Mouse (Mus musculus) CH12.LX (cell line): Measurements from ENCODE around the gene Rps26. TPM values are rescaled to one million over a fixed set of nuclear protein-coding genes. Genes with fewer than 3 reads are reported as not detected.
A peak's percentile ranks its signal among the peaks of the same experiment; 100 is the strongest.
"Not testable (repeated sequence)": the region's sequence is repeated elsewhere in the genome, so short reads cannot be mapped to it uniquely, and the experiment has no call there.

Experiments
- DNase-seq: peaks from one replicate; pipeline ENCODE4 v3.0.0-alpha.2; 2013; ENCODE audit errors: extremely low read depth
- H3K27ac ChIP-seq: 2 replicates; pipeline ENCODE4 v1.5.1; 2012; ENCODE audit warnings: low read depth, mild to moderate bottlenecking, control low read depth, moderate library complexity; ENCODE audit not compliant: insufficient read depth
- H3K27me3 ChIP-seq: replicated peaks from 2 replicates; pipeline ENCODE3; 2012; ENCODE audit warnings: inconsistent platforms
- H3K36me3 ChIP-seq, 2 experiments: replicated peaks in 1 of 2; 2 replicates each; pipeline versions ENCODE3 to v1.6.1; 2012; ENCODE audit warnings: inconsistent platforms in 1 of 2, low read length in 1 of 2, mild to moderate bottlenecking in 1 of 2, mixed read lengths in 1 of 2, moderate library complexity in 1 of 2; ENCODE audit not compliant: control insufficient read depth in 1 of 2, insufficient read depth in 1 of 2
- H3K4me1 ChIP-seq, 2 experiments: 2 replicates each; pipeline ENCODE4 v1.6.1; 2012; ENCODE audit warnings: inconsistent platforms in 1 of 2, moderate library complexity in 1 of 2; ENCODE audit not compliant: insufficient read depth in 2 of 2, control insufficient read depth in 1 of 2
- H3K4me2 ChIP-seq: 2 replicates; pipeline ENCODE4 v1.6.1; 2012; ENCODE audit warnings: low read depth, mild to moderate bottlenecking, control low read depth; ENCODE audit not compliant: poor library complexity, insufficient read depth, severe bottlenecking
- H3K4me3 ChIP-seq, 3 experiments: fragments of 150-350 bp in 1 of 3; sonication (generic) in 1 of 3; replicated peaks in 1 of 3; 2 replicates each; pipeline versions ENCODE3 to v1.5.1; 2011 to 2012; ENCODE audit warnings: low read depth in 2 of 3, low read length in 2 of 3, mild to moderate bottlenecking in 2 of 3, moderate library complexity in 2 of 3, control low read depth in 1 of 3, improper control_type of control experiment in 1 of 3, inconsistent platforms in 1 of 3, mixed read lengths in 1 of 3; ENCODE audit not compliant: poor library complexity in 1 of 3
- H3K79me2 ChIP-seq: replicated peaks from 2 replicates; pipeline ENCODE4 v1.6.1; 2012; ENCODE audit warnings: mild to moderate bottlenecking, moderate library complexity; ENCODE audit not compliant: control insufficient read depth, poor library complexity, insufficient read depth, severe bottlenecking; ENCODE audit errors: extremely low read depth
- H3K9ac ChIP-seq: 2 replicates; pipeline ENCODE4 v1.6.1; 2012; ENCODE audit warnings: low read depth, mild to moderate bottlenecking, control low read depth, moderate library complexity; ENCODE audit not compliant: insufficient read depth
- H3K9me3 ChIP-seq: replicated peaks from 2 replicates; pipeline ENCODE3; 2012; ENCODE audit warnings: low read length, inconsistent platforms, mixed read lengths
- CHD1 ChIP-seq: IDR thresholded peaks from 2 replicates; pipeline ENCODE4 v1.6.1; 2012; ENCODE audit warnings: low read depth, low read length, improper control_type of control experiment, inconsistent platforms
- CTCF ChIP-seq, 2 experiments: IDR thresholded peaks in 1 of 2; conservative IDR thresholded peaks in 1 of 2; 2 replicates each; pipeline ENCODE4 v1.5.1; 2011 to 2012; ENCODE audit warnings: low read depth in 2 of 2, low read length in 2 of 2, improper control_type of control experiment in 1 of 2, inconsistent platforms in 1 of 2, mild to moderate bottlenecking in 1 of 2, moderate library complexity in 1 of 2
- ELF1 ChIP-seq: IDR thresholded peaks from 2 replicates; pipeline ENCODE4 v1.6.1; 2014; ENCODE audit warnings: low read depth, mild to moderate bottlenecking, inconsistent platforms, low read length, improper control_type of control experiment
- MAZ ChIP-seq: IDR thresholded peaks from 2 replicates; pipeline ENCODE4 v1.6.1; 2012; ENCODE audit warnings: low read depth, mild to moderate bottlenecking, inconsistent platforms, low read length, improper control_type of control experiment, moderate library complexity
- MEF2A ChIP-seq: IDR thresholded peaks from 2 replicates; pipeline ENCODE4 v1.6.1; 2014; ENCODE audit warnings: low read depth, mild to moderate bottlenecking, inconsistent platforms, low read length, improper control_type of control experiment, borderline replicate concordance
- MYC ChIP-seq: IDR thresholded peaks from 2 replicates; pipeline ENCODE4 v1.6.1; 2011; ENCODE audit warnings: low read depth, mild to moderate bottlenecking, improper control_type of control experiment, low read length
- RAD21 ChIP-seq: IDR thresholded peaks from 2 replicates; pipeline ENCODE4 v1.6.1; 2011; ENCODE audit warnings: low read depth, mild to moderate bottlenecking, low read length, improper control_type of control experiment, moderate library complexity
- SMC3 ChIP-seq: IDR thresholded peaks from 2 replicates; pipeline ENCODE4 v1.6.1; 2011; ENCODE audit warnings: low read depth, low read length, improper control_type of control experiment
- TBP ChIP-seq: conservative IDR thresholded peaks from 2 replicates; pipeline ENCODE4 v1.6.1; 2011; ENCODE audit warnings: low read depth, low read length, improper control_type of control experiment
- ZNF384 ChIP-seq: IDR thresholded peaks from 2 replicates; pipeline ENCODE4 v1.6.1; 2012; ENCODE audit warnings: low read depth, low read length, improper control_type of control experiment, inconsistent platforms
- dilution Hi-C: fragments of 300-500 bp; cut with MboI; formaldehyde crosslinking; loops from 2 replicates; pipeline ENCODE4 v1.14.3; 2020; ENCODE audit warnings: low sequenced_read_pairs; ENCODE audit not compliant: extremely low pct_unique_long_range_greater_than_20kb, extremely low pct_ligation_motif_present
- in situ Hi-C: fragments of 300-500 bp; cut with MboI; formaldehyde crosslinking; loops from 3 replicates; pipeline ENCODE4 v1.14.3; 2019; ENCODE audit warnings: low sequenced_read_pairs, low pct_ligation_motif_present, low pct_unique_long_range_greater_than_20kb, mixed read lengths
- polyA plus RNA-seq: library from polyadenylated mRNA; unstranded; fragments of >175 nt; gene quantifications from 2 replicates; pipeline ENCODE4 v1.2.1, GENCODE M21; 2012; ENCODE audit warnings: low read depth; ENCODE audit not compliant: insufficient read length
- total RNA-seq, 2 experiments: library from RNA; depleted of rRNA; stranded (reverse); fragments of 300-350 nt in 1 of 2; fragments of >200 nt in 1 of 2; gene quantifications; 2 replicates each; pipeline ENCODE4 v1.2.3; 2012 to 2014

The Rps26 gene
- total and polyA plus RNA-seq, 3 experiments, result 1,906 to 2,987 (median 2,220) TPM

DNA sequence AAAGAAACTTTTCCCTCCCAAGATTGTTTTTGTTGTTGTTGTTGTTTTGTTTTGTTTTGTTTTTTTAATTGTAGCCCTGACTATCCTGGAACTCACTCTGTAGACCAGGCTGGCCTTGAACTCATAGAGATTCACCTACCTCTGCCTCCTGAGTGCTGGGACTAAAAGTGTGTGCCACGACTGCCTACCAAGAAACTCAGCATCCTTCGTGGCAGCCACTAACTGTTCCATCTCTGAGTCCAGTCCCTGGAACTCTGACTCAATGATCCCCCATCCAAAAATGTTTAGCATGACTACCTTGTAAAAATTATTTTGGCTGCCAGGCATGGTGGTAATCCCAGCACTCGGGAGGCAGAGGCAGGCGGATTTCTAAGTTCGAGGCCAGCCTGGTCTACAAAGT, 7.4 kb downstream of the Rps26 start:
- H3K9ac ChIP-seq, H3K27me3 ChIP-seq, in situ Hi-C loops: not testable (repeated sequence)
- peak; percentile 68 for TF ChIP-seq TBP
- TF ChIP-seq, all 38 proteins: peak for 1; not testable (repeated sequence) for 37
- Histone ChIP-seq H3K4me1 (peaks cover 3 to 39% of the 10 kb centered on the region in 2 experiments), H3K36me3 (peaks cover 14 to 15% of the 10 kb centered on the region in 2 experiments)
- H3K4me3 ChIP-seq, H3K4me2 ChIP-seq, H3K79me2 ChIP-seq, H3K27ac ChIP-seq, DNase-seq, dilution Hi-C loops, H3K9me3 ChIP-seq: not testable (repeated sequence)

DNA sequence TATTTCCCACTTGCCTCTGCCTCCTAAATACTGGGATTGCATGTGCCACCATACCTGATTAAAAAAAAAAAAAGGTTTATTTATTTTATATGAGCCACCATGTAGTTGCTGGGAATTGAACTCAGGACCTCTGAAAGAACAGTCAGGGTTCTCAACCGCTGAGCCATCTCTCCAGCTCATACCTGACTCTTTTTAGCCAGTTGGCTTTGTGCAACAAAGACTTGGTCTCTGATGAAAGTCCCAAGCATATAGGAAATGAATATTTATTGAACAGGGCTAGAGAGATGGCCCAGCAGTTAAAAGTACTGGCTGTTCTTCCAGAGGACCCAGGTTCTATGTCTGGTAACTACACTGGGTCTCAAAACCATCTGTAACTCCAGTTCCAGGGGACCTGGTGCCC, 8.0 kb downstream of the Rps26 start:
- TF ChIP-seq MAZ (no peak), TBP (peak; percentile 88), ELF1 (peak; percentile 34; the same call in 1 of the 2 replicates)
- dilution Hi-C loops, result no loop called here
- H3K9me3 ChIP-seq, result no peaks in the 10 kb centered on the region

DNA sequence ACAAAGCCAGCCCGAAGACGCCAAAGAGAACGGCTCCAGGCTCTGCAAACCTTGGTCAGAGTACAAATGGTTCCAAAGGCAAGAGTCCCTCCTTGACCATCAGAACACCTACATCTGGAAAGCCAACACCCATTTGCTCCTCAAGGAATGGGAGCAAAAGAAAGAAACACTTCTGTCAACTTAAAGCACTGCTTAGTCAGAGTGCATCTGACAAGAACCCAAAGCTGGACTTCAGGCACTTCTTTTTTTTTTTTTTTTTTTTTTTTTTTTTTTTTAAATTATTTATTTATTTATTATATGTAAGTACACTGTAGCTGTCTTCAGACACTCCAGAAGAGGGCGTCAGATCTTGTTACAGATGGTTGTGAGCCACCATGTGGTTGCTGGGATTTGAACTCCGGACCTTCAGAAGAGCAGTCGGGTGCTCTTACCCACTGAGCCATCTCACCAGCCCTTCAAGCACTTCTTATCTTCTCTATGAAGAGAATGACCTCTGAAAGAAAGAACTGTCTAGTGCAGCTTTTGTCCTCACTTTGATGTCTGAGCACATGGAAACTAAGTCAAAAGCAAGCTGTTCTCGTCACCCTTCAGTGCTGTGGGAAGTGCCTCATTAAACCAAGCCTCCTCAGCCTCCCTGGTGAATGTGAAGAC, 10.6 kb downstream of the Rps26 start:
- peaks cover 3 to 35% of the 10 kb centered on the region in 2 experiments; a peak in 3 of 4 replicates for H3K4me1 ChIP-seq
- H3K9me3 ChIP-seq, H3K79me2 ChIP-seq, H3K4me2 ChIP-seq, H3K4me3 ChIP-seq, H3K27ac ChIP-seq, dilution Hi-C loops, H3K9ac ChIP-seq, in situ Hi-C loops, H3K36me3 ChIP-seq, H3K27me3 ChIP-seq, DNase-seq: not testable (repeated sequence)
- TF ChIP-seq TBP (peak; percentile 66; the same call in 1 of the 2 replicates), ZNF384 (peak; percentile 61; the same call in 1 of the 2 replicates)

More for the DNA sequence above, 8.0 kb downstream of the Rps26 start:
- Histone ChIP-seq H3K79me2 (no peaks in the 10 kb centered on the region), H3K4me2 (no peak overlapping the region), H3K4me3 (no peak overlapping the region), H3K27ac (no peak overlapping the region), H3K9ac (no peak overlapping the region), H3K36me3 (peaks cover 8 to 9% of the 10 kb centered on the region in 2 experiments), H3K27me3 (no peaks in the 10 kb centered on the region), H3K4me1 (peaks cover 3 to 35% of the 10 kb centered on the region in 2 experiments; a peak in 3 of 4 replicates)
- in situ Hi-C loops, result no loop called here
- DNase-seq, result no peak

DNA sequence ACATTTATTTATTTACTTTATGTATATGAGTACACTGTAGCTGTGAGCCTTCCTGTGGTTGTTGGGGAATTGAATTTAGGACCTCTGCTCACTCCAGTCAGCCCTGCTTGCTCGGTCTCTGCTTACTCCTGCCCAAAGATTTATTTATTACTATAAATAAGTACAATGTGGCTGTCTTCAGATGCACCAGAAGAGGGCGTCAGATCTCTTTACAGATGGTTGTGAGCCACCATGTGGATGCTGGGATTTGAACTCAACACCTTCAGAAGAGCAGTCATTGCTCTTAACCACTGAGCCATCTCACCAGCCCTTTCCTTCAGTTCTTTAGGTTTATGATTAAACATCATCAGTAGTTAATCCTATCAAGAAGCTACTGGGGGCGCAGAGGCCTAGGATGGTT, 11.6 kb downstream of the Rps26 start:
- 0 out of 2 replicates have a peak, but pooled peaks have one; percentile 40 for TF ChIP-seq MYC
- peak; percentile 31 for TF ChIP-seq SMC3
- TF ChIP-seq CHD1, result no peak
- peak; percentile 39 for TF ChIP-seq RAD21
- TF ChIP-seq CTCF (conservative IDR thresholded peaks at IDR 0.05 in 1 of 2, IDR thresholded peaks at IDR 0.05 in 1 of 2; ENCODE audit: low read depth in 2 of 2, low read length in 2 of 2), result peak in 1 of 2 experiments; percentile 52; a peak in 2 of 4 replicates
- TF ChIP-seq MEF2A, result no peak
- H3K27ac ChIP-seq, result no peak overlapping the region
- H3K9me3 ChIP-seq, result no peaks in the 10 kb centered on the region
- no peak overlapping the region for H3K4me2 ChIP-seq
- no peaks in the 10 kb centered on the region for H3K36me3 ChIP-seq
- no peak overlapping the region for H3K4me3 ChIP-seq
- peaks cover 3 to 26% of the 10 kb centered on the region in 2 experiments; a peak in 3 of 4 replicates for H3K4me1 ChIP-seq
- in situ Hi-C loops, result no loop called here
- DNase-seq, result no peak
- no peak overlapping the region for H3K9ac ChIP-seq
- H3K27me3 ChIP-seq, result no peaks in the 10 kb centered on the region
- dilution Hi-C loops, result no loop called here
- no peaks in the 10 kb centered on the region for H3K79me2 ChIP-seq

DNA sequence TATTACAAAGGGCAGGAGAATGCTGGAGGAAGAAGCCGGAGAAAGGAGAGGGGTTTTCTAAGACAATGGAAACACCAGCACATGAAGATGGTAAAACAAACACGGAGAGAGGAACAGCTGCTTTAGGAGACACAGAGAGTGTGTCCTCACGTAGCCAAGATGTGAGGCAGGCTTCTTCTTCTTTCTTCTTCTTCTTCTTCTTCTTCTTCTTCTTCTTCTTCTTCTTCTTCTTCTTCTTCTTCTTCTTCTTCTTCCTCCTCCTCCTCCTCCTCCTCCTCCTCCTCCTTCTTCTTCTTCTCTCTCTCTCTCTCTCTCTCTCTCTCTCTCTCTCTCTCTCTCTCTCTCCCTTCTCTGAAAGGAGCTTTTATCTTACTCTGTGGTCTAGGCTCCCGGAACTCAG, 12.7 kb downstream of the Rps26 start:
- DNase-seq, H3K4me3 ChIP-seq: not testable (repeated sequence)

More for the DNA sequence above, 12.7 kb downstream of the Rps26 start:
- H3K79me2 ChIP-seq, dilution Hi-C loops, H3K27me3 ChIP-seq, H3K36me3 ChIP-seq, in situ Hi-C loops, H3K4me2 ChIP-seq, H3K27ac ChIP-seq, H3K9ac ChIP-seq, H3K9me3 ChIP-seq: not testable (repeated sequence)
- peaks cover 0 to 21% of the 10 kb centered on the region in 2 experiments; a peak in 2 of 4 replicates for H3K4me1 ChIP-seq
